Mouse (Mus musculus): ENCODE measurements around the gene Sergef.

- TF ChIP-seq CTCF (IDR thresholded peaks at IDR 0.05; ENCODE audit: low read depth, low read length): no peak
- no peak for TF ChIP-seq TAL1 (conservative IDR thresholded peaks at IDR 0.05; ENCODE audit: low read depth, low read length)
These were observed 99.0 kb downstream of the Sergef start for GRCm38 (mm10) chr7:46540616-46541015.

All from G1E (cell line).